Mouse (Mus musculus): Measurements from ENCODE around the gene Engase. TPM values are rescaled to one million over a fixed set of nuclear protein-coding genes. Genes with fewer than 3 reads are reported as not detected.

The Engase gene
- polyA plus RNA-seq, 1 experiment from 2014 or later, result 5.9 TPM

GRCm38 (mm10) chr11:118467441-118468035, 9.1 kb upstream of the Engase start:
- Histone ChIP-seq H3K4me1 (ENCODE audit: control insufficient read depth, insufficient read depth, low read length) (peaks cover 5% of the 10 kb centered on the region; the same call in 1 of the 2 replicates), H3K4me3 (ENCODE audit: low read depth, low read length) (no peak overlapping the region), H3K27ac (ENCODE audit: low read length) (no peak overlapping the region), H3K9ac (ENCODE audit: low read depth, low read length) (no peak overlapping the region), H3K27me3 (ENCODE audit: control insufficient read depth, insufficient read depth, low read depth, low read length) (no peaks in the 10 kb centered on the region), H3K9me3 (replicated peaks; ENCODE audit: control insufficient read depth, low read length, poor library complexity, severe bottlenecking) (no peaks in the 10 kb centered on the region), H3K4me2 (ENCODE audit: low read length) (no peak overlapping the region), H3K36me3 (ENCODE audit: control insufficient read depth, insufficient read depth, low read length) (no peaks in the 10 kb centered on the region)
- no peak for ATAC-seq
- 47% methylated on average over 11 of the region's 11 CpGs for WGBS

- no peak for ATAC-seq
- Histone ChIP-seq H3K36me3 (ENCODE audit: control insufficient read depth, insufficient read depth, low read length) (no peaks in the 10 kb centered on the region), H3K9me3 (replicated peaks; ENCODE audit: control insufficient read depth, low read length, poor library complexity, severe bottlenecking) (no peaks in the 10 kb centered on the region), H3K4me2 (ENCODE audit: low read length) (no peak overlapping the region), H3K9ac (ENCODE audit: low read depth, low read length) (no peak overlapping the region), H3K4me1 (ENCODE audit: control insufficient read depth, insufficient read depth, low read length) (peaks cover 5% of the 10 kb centered on the region; the same call in 1 of the 2 replicates), H3K4me3 (ENCODE audit: low read depth, low read length) (no peak overlapping the region), H3K27me3 (ENCODE audit: control insufficient read depth, insufficient read depth, low read depth, low read length) (no peaks in the 10 kb centered on the region), H3K27ac (ENCODE audit: low read length) (no peak overlapping the region)
- 88% methylated on average over 10 of the region's 10 CpGs for WGBS
Observed at GRCm38 (mm10) chr11:118469509-118470160, 7.0 kb upstream of the Engase start.

- H3K4me1 ChIP-seq (ENCODE audit: control insufficient read depth, insufficient read depth, low read length), result peaks cover 5% of the 10 kb centered on the region; the same call in 1 of the 2 replicates
- no peak overlapping the region for H3K27ac ChIP-seq (ENCODE audit: low read length)
- H3K4me2 ChIP-seq (ENCODE audit: low read length), result no peak overlapping the region
- H3K9me3 ChIP-seq (replicated peaks; ENCODE audit: control insufficient read depth, low read length, poor library complexity, severe bottlenecking), result no peaks in the 10 kb centered on the region
- H3K36me3 ChIP-seq (ENCODE audit: control insufficient read depth, insufficient read depth, low read length), result no peaks in the 10 kb centered on the region
- no peak for ATAC-seq
- no peak overlapping the region for H3K4me3 ChIP-seq (ENCODE audit: low read depth, low read length)
- H3K9ac ChIP-seq (ENCODE audit: low read depth, low read length), result no peak overlapping the region
- no peaks in the 10 kb centered on the region for H3K27me3 ChIP-seq (ENCODE audit: control insufficient read depth, insufficient read depth, low read depth, low read length)
- 13% methylated on average over 12 of the region's 12 CpGs for WGBS
Observed at GRCm38 (mm10) chr11:118470234-118470966, 6.2 kb upstream of the Engase start.

- WGBS, result 62% methylated on average over 13 of the region's 13 CpGs
- Histone ChIP-seq H3K9ac (ENCODE audit: low read depth, low read length) (no peak overlapping the region), H3K27me3 (ENCODE audit: control insufficient read depth, insufficient read depth, low read depth, low read length) (no peaks in the 10 kb centered on the region), H3K4me1 (ENCODE audit: control insufficient read depth, insufficient read depth, low read length) (peaks cover 5% of the 10 kb centered on the region; the same call in 1 of the 2 replicates), H3K27ac (ENCODE audit: low read length) (no peak overlapping the region), H3K9me3 (replicated peaks; ENCODE audit: control insufficient read depth, low read length, poor library complexity, severe bottlenecking) (no peaks in the 10 kb centered on the region), H3K4me3 (ENCODE audit: low read depth, low read length) (no peak overlapping the region), H3K4me2 (ENCODE audit: low read length) (no peak overlapping the region), H3K36me3 (ENCODE audit: control insufficient read depth, insufficient read depth, low read length) (no peaks in the 10 kb centered on the region)
- no peak for ATAC-seq
Observed at GRCm38 (mm10) chr11:118471676-118472075, 5.0 kb upstream of the Engase start.

- no peak overlapping the region for H3K4me2 ChIP-seq (ENCODE audit: low read length)
- H3K27ac ChIP-seq (ENCODE audit: low read length), result no peak overlapping the region
- no peaks in the 10 kb centered on the region for H3K9me3 ChIP-seq (replicated peaks; ENCODE audit: control insufficient read depth, low read length, poor library complexity, severe bottlenecking)
- ATAC-seq, result no peak
- no peak overlapping the region for H3K9ac ChIP-seq (ENCODE audit: low read depth, low read length)
- H3K27me3 ChIP-seq (ENCODE audit: control insufficient read depth, insufficient read depth, low read depth, low read length), result no peaks in the 10 kb centered on the region
- no peaks in the 10 kb centered on the region for H3K36me3 ChIP-seq (ENCODE audit: control insufficient read depth, insufficient read depth, low read length)
- 81% methylated on average over 1 of the region's 1 CpGs for WGBS
- H3K4me3 ChIP-seq (ENCODE audit: low read depth, low read length), result no peak overlapping the region
- H3K4me1 ChIP-seq (ENCODE audit: control insufficient read depth, insufficient read depth, low read length), result peaks cover 7% of the 10 kb centered on the region
Observed at GRCm38 (mm10) chr11:118473161-118473560, 3.5 kb upstream of the Engase start.

- H3K27me3 ChIP-seq (ENCODE audit: control insufficient read depth, insufficient read depth, low read depth, low read length), result no peaks in the 10 kb centered on the region
- H3K4me2 ChIP-seq (ENCODE audit: low read length), result no peak overlapping the region
- no peaks in the 10 kb centered on the region for H3K9me3 ChIP-seq (replicated peaks; ENCODE audit: control insufficient read depth, low read length, poor library complexity, severe bottlenecking)
- 84% methylated on average over 6 of the region's 6 CpGs for WGBS
- no peak overlapping the region for H3K9ac ChIP-seq (ENCODE audit: low read depth, low read length)
- ATAC-seq, result no peak
- no peaks in the 10 kb centered on the region for H3K36me3 ChIP-seq (ENCODE audit: control insufficient read depth, insufficient read depth, low read length)
- peaks cover 7% of the 10 kb centered on the region for H3K4me1 ChIP-seq (ENCODE audit: control insufficient read depth, insufficient read depth, low read length)
- no peak overlapping the region for H3K4me3 ChIP-seq (ENCODE audit: low read depth, low read length)
- no peak overlapping the region for H3K27ac ChIP-seq (ENCODE audit: low read length)
Observed at GRCm38 (mm10) chr11:118473842-118474500, 2.7 kb upstream of the Engase start.

GRCm38 (mm10) chr11:118475496-118476083, 1.0 kb upstream of the Engase start:
- ATAC-seq, result no peak
- no peak overlapping the region for H3K4me2 ChIP-seq (ENCODE audit: low read length)
- H3K27me3 ChIP-seq (ENCODE audit: control insufficient read depth, insufficient read depth, low read depth, low read length), result no peaks in the 10 kb centered on the region
- no peaks in the 10 kb centered on the region for H3K9me3 ChIP-seq (replicated peaks; ENCODE audit: control insufficient read depth, low read length, poor library complexity, severe bottlenecking)
- 92% methylated on average over 7 of the region's 7 CpGs for WGBS
- no peak overlapping the region for H3K4me3 ChIP-seq (ENCODE audit: low read depth, low read length)
- no peaks in the 10 kb centered on the region for H3K36me3 ChIP-seq (ENCODE audit: control insufficient read depth, insufficient read depth, low read length)
- H3K27ac ChIP-seq (ENCODE audit: low read length), result no peak overlapping the region
- peaks cover 5% of the 10 kb centered on the region for H3K4me1 ChIP-seq (ENCODE audit: control insufficient read depth, insufficient read depth, low read length)
- no peak overlapping the region for H3K9ac ChIP-seq (ENCODE audit: low read depth, low read length)

GRCm38 (mm10) chr11:118479776-118480175, 3.1 kb downstream of the Engase start:
- H3K4me2 ChIP-seq (ENCODE audit: low read length), result no peak overlapping the region
- ATAC-seq, result no peak
- 95% methylated on average over 12 of the region's 12 CpGs for WGBS
- H3K9ac ChIP-seq (ENCODE audit: low read depth, low read length), result no peak overlapping the region
- no peaks in the 10 kb centered on the region for H3K9me3 ChIP-seq (replicated peaks; ENCODE audit: control insufficient read depth, low read length, poor library complexity, severe bottlenecking)
- H3K4me1 ChIP-seq (ENCODE audit: control insufficient read depth, insufficient read depth, low read length), result peaks cover 5% of the 10 kb centered on the region
- H3K4me3 ChIP-seq (ENCODE audit: low read depth, low read length), result no peak overlapping the region
- H3K36me3 ChIP-seq (ENCODE audit: control insufficient read depth, insufficient read depth, low read length), result no peaks in the 10 kb centered on the region
- H3K27ac ChIP-seq (ENCODE audit: low read length), result no peak overlapping the region
- H3K27me3 ChIP-seq (ENCODE audit: control insufficient read depth, insufficient read depth, low read depth, low read length), result no peaks in the 10 kb centered on the region

All from midbrain, embryonic 16.5 days (tissue).